Mouse (Mus musculus): ENCODE results near the gene Taok1. TPM values are rescaled to one million over a fixed set of nuclear protein-coding genes. Genes with fewer than 3 reads are reported as not detected.

Taok1 gene
- total RNA-seq, 1 experiment: 60.8 TPM

DNA sequence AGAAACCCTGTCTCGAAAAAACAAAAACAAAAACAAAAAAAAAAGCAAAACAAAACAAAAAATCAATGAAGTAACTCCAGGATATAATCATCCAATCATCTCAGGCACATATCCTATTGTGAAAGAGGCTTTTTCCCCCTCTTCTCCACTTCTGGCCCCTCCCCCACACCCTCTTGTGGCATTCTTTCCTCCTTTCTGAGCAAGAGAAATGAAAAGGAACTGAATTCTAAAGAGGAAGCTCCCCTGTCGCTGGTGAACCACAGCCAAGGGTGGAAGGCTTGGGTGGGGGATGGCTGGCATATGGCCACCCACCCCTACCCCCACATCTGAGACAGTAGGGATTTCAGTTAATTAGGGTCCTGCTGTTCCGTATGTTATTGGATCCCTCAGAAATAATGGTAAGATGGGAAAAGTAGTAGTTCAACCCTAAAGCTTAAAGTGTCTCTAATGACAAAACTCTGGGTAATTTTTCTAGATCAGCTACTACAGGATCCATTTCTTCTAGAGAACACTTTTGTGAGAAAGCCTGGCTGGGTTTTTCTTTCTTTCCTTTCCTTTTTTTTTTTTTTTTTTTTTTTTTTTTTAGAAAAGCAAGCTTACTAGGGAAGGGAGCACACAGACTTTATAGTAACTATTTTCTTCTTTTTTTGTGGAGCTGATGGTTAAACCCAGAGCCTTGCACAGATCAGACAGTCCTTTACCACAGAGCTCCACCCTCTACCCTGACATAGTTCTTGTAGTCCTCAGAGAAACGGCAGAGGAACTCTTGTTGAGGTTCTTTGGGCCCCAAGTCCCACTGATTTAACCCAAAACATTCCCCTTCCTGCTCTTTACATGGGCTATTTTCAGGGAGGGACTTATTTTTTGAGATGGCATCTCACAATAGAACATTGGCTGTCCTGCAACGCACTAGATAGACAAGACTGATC, 86.8 kb downstream of the Taok1 start:
- H3K4me3 ChIP-seq (ENCODE audit: insufficient read depth in 1 of 2, low read depth in 1 of 2, low read length in 2 of 2, poor library complexity in 1 of 2, severe bottlenecking in 1 of 2): no peak overlapping the region
- no peak overlapping the region for H3K9ac ChIP-seq (ENCODE audit: insufficient read depth, low read depth, low read length, poor library complexity, severe bottlenecking)
- no peak for TF ChIP-seq MAFK (IDR thresholded peaks at IDR 0.05; ENCODE audit: insufficient read depth, low read depth, low read length)
- TF ChIP-seq ZNF384 (IDR thresholded peaks at IDR 0.05; ENCODE audit: low read depth, low read length): no peak
- TF ChIP-seq HCFC1 (IDR thresholded peaks at IDR 0.05; ENCODE audit: borderline replicate concordance, insufficient read depth, low read length): no peak
- TF ChIP-seq CHD2 (IDR thresholded peaks at IDR 0.05; ENCODE audit: low read depth, low read length): no peak
- TF ChIP-seq ZC3H11A (IDR thresholded peaks at IDR 0.05; ENCODE audit: borderline replicate concordance, low read depth, low read length): no peak
- in situ Hi-C loops (cut with MboI; ENCODE audit: low sequenced_read_pairs in 2 of 2, unreplicated experiment in 2 of 2): no loop called here
- H3K36me3 ChIP-seq (ENCODE audit: control insufficient read depth, insufficient read depth, low read length, poor library complexity, severe bottlenecking): no peaks in the 10 kb centered on the region
- H3K4me1 ChIP-seq (ENCODE audit: control insufficient read depth in 2 of 2, insufficient read depth in 2 of 2, low read length in 2 of 2, poor library complexity in 1 of 2): peaks cover 0 to under 1% of the 10 kb centered on the region in 2 experiments; a peak in 1 of 4 replicates
- H3K27ac ChIP-seq (ENCODE audit: insufficient read depth, low read depth, low read length, poor library complexity, severe bottlenecking): no peak overlapping the region
- H3K9me3 ChIP-seq (ENCODE audit: control insufficient read depth, insufficient read depth, low read depth, low read length): no peaks in the 10 kb centered on the region
- DNase-seq (ENCODE audit: low read depth, low spot score): no peak

DNA sequence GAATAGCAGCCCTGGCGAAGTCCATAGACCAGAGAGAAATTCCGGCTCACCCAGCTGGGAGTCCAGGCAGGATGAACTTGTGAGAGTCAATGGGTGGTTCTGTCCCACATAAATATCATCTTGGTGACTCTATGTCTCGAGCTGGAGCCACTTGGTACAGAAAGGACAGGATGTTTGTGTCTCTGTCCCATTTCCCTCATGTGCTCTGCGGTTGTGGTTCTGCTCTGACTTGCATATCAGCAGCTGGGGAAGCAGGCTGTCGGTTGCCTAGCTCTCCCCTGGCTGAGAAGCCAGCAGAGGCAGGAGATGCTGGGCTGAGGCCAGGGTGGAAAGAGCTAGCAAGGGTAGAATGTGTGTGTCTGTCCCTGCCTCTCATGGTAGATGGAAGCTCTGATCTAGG, 88.6 kb downstream of the Taok1 start, which contains the start of gene Gm10392:
TSS of gene Gm10392 (minus strand) at position 156 of the 400 bp plus-strand sequence.
- Histone ChIP-seq H3K9me3 (ENCODE audit: control insufficient read depth, insufficient read depth, low read depth, low read length) (no peaks in the 10 kb centered on the region), H3K9ac (ENCODE audit: insufficient read depth, low read depth, low read length, poor library complexity, severe bottlenecking) (no peak within 1 kb of the TSS), H3K4me3 (ENCODE audit: insufficient read depth in 1 of 2, low read depth in 1 of 2, low read length in 2 of 2, poor library complexity in 1 of 2, severe bottlenecking in 1 of 2) (no peak within 1 kb of the TSS), H3K36me3 (ENCODE audit: control insufficient read depth, insufficient read depth, low read length, poor library complexity, severe bottlenecking) (no peaks in the 10 kb centered on the region), H3K4me1 (ENCODE audit: control insufficient read depth in 2 of 2, insufficient read depth in 2 of 2, low read length in 2 of 2, poor library complexity in 1 of 2) (peaks cover 0 to 6% of the 10 kb centered on the region in 2 experiments; a peak in 2 of 4 replicates), H3K27ac (ENCODE audit: insufficient read depth, low read depth, low read length, poor library complexity, severe bottlenecking) (no peak within 1 kb of the TSS)
- TF ChIP-seq ZNF384 (IDR thresholded peaks at IDR 0.05; ENCODE audit: low read depth, low read length): no peak
- TF ChIP-seq CHD2 (IDR thresholded peaks at IDR 0.05; ENCODE audit: low read depth, low read length): no peak
- no peak for DNase-seq (ENCODE audit: low read depth, low spot score)
- in situ Hi-C loops (cut with MboI; ENCODE audit: low sequenced_read_pairs in 2 of 2, unreplicated experiment in 2 of 2): no loop called here

DNA sequence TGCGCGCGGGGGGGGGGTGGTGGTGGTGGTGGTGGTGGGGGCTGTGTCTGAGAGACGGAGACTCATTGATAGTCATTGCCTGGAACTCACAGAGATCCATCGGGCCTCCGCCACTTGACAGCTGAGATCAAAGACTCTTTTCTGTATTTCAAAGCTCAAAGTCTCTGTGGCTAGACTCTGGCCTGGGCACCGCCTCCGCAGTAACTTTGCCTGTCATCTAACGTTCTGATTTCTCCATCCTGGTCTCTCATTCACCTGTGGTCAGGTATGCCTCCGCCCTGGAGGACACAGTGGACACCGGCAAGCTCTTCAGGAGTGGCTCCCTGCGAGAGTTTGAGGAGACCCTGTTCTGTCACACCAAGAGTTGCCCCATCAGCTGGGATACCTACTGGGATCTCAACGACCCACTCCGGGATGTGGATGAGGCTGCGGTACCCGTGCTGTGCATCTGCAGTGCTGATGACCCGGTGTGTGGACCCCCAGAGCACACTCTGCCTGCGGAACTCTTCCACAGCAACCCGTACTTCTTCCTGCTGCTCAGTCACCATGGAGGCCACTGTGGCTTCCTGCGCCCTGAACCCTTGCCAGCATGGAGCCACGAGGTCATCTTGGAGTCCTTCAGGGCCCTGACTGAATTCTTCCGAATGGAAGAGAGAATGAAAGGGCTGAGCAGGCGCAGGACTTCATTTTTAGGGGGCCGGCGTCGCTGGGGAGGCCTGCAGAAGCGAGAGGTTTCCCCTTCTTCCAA, 89.4 kb downstream of the Taok1 start:
- H3K4me3 ChIP-seq (ENCODE audit: insufficient read depth in 1 of 2, low read depth in 1 of 2, low read length in 2 of 2, poor library complexity in 1 of 2, severe bottlenecking in 1 of 2): no peak overlapping the region
- no peak overlapping the region for H3K27ac ChIP-seq (ENCODE audit: insufficient read depth, low read depth, low read length, poor library complexity, severe bottlenecking)
- no peak overlapping the region for H3K9ac ChIP-seq (ENCODE audit: insufficient read depth, low read depth, low read length, poor library complexity, severe bottlenecking)
- in situ Hi-C loops (cut with MboI; ENCODE audit: low sequenced_read_pairs in 2 of 2, unreplicated experiment in 2 of 2): no loop called here
- TF ChIP-seq MAFK (IDR thresholded peaks at IDR 0.05; ENCODE audit: insufficient read depth, low read depth, low read length) (no peak), HCFC1 (IDR thresholded peaks at IDR 0.05; ENCODE audit: borderline replicate concordance, insufficient read depth, low read length) (no peak), ZNF384 (IDR thresholded peaks at IDR 0.05; ENCODE audit: low read depth, low read length) (no peak), CHD2 (IDR thresholded peaks at IDR 0.05; ENCODE audit: low read depth, low read length) (no peak), ZC3H11A (IDR thresholded peaks at IDR 0.05; ENCODE audit: borderline replicate concordance, low read depth, low read length) (no peak)
- no peaks in the 10 kb centered on the region for H3K36me3 ChIP-seq (ENCODE audit: control insufficient read depth, insufficient read depth, low read length, poor library complexity, severe bottlenecking)
- peaks cover 2 to 6% of the 10 kb centered on the region in 2 experiments; a peak in 3 of 4 replicates for H3K4me1 ChIP-seq (ENCODE audit: control insufficient read depth in 2 of 2, insufficient read depth in 2 of 2, low read length in 2 of 2, poor library complexity in 1 of 2)
- no peaks in the 10 kb centered on the region for H3K9me3 ChIP-seq (ENCODE audit: control insufficient read depth, insufficient read depth, low read depth, low read length)
- DNase-seq (ENCODE audit: low read depth, low spot score): no peak

DNA sequence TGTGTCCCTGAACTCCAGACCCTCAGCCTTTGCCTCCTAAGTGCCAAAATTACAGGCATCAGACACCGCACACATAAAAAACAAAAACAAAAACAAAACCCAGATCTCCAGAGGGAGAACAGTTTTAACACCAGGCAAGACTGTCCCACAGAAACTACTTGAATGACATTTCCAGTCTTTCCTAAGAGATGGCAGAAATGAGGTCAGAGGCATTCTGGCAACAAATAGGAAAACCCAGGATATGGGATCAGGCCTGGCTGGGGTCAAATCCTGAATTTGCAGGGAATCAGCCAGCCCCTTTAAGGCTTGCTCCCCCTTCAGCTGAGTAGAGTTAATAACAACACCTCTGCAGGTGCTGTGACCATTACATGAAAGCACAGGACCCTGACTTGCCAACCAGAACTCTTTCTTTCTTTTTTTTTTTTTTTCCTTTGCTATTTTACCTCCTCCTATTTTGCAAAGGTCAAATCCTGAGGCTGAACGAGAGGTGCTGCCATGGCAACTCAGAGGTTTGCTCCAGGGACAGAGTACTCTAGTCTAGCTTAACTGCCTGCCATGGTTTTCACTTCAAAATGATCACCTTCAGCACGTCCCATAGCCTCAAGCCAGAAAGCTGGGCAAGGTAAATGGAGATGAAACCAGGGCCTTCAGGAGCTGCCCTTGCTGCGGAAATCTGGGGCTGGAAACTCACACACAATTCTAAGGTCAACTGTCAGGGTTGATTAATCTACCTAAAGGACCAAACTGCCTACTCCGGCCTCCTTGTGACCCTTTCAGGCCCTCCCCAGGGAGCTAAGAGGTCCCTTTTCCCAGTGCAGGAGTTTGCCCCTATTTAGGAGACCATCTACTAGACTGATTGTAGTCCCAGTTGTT, 90.8 kb downstream of the Taok1 start:
- no peak for DNase-seq (ENCODE audit: low read depth, low spot score)
- in situ Hi-C loops (cut with MboI; ENCODE audit: low sequenced_read_pairs in 2 of 2, unreplicated experiment in 2 of 2): no loop called here
- no peak overlapping the region for H3K4me3 ChIP-seq (ENCODE audit: insufficient read depth in 1 of 2, low read depth in 1 of 2, low read length in 2 of 2, poor library complexity in 1 of 2, severe bottlenecking in 1 of 2)
- no peak overlapping the region for H3K9ac ChIP-seq (ENCODE audit: insufficient read depth, low read depth, low read length, poor library complexity, severe bottlenecking)
- peaks cover 2 to 10% of the 10 kb centered on the region in 2 experiments for H3K4me1 ChIP-seq (ENCODE audit: control insufficient read depth in 2 of 2, insufficient read depth in 2 of 2, low read length in 2 of 2, poor library complexity in 1 of 2)
- TF ChIP-seq CHD2 (IDR thresholded peaks at IDR 0.05; ENCODE audit: low read depth, low read length) (no peak), ZNF384 (IDR thresholded peaks at IDR 0.05; ENCODE audit: low read depth, low read length) (no peak), ZC3H11A (IDR thresholded peaks at IDR 0.05; ENCODE audit: borderline replicate concordance, low read depth, low read length) (no peak), HCFC1 (IDR thresholded peaks at IDR 0.05; ENCODE audit: borderline replicate concordance, insufficient read depth, low read length) (no peak), MAFK (IDR thresholded peaks at IDR 0.05; ENCODE audit: insufficient read depth, low read depth, low read length) (no peak)
- no peak overlapping the region for H3K27ac ChIP-seq (ENCODE audit: insufficient read depth, low read depth, low read length, poor library complexity, severe bottlenecking)
- H3K36me3 ChIP-seq (ENCODE audit: control insufficient read depth, insufficient read depth, low read length, poor library complexity, severe bottlenecking): no peaks in the 10 kb centered on the region
- H3K9me3 ChIP-seq (ENCODE audit: control insufficient read depth, insufficient read depth, low read depth, low read length): no peaks in the 10 kb centered on the region

Measured in ES-E14 (cell line).